Mouse (Mus musculus) neural tube, embryonic 13.5 days (tissue): ENCODE data around the gene Gm10409. TPM values are rescaled to one million over a fixed set of nuclear protein-coding genes. Genes with fewer than 3 reads are reported as not detected.
"Not testable (repeated sequence)": the region's sequence is repeated elsewhere in the genome, so short reads cannot be mapped to it uniquely, and the experiment has no call there.

Source experiments
- ATAC-seq: fragments of 200-750 bp; cut with Nextera tagmentation; 2 replicates; pipeline ENCODE4 v1.8.0; 2017; ENCODE audit warnings: low read depth, mild to moderate bottlenecking, moderate TSS enrichment, moderate library complexity
- H3K27ac ChIP-seq: fragments of 300-500 bp; sonication (generic); replicated peaks from 2 replicates; pipeline ENCODE4 v1.5.1; 2015; ENCODE audit warnings: moderate library complexity, mild to moderate bottlenecking, inconsistent platforms
- H3K27me3 ChIP-seq: fragments of 300-500 bp; sonication (generic); 2 replicates; pipeline ENCODE4 v1.6.1; 2015; ENCODE audit warnings: mild to moderate bottlenecking, inconsistent platforms
- H3K36me3 ChIP-seq: fragments of 300-500 bp; sonication (generic); 2 replicates; pipeline ENCODE4 v1.6.1; 2015; ENCODE audit warnings: mild to moderate bottlenecking, inconsistent platforms
- H3K4me1 ChIP-seq: fragments of 300-500 bp; sonication (generic); replicated peaks from 2 replicates; pipeline ENCODE4 v1.6.1; 2015; ENCODE audit warnings: inconsistent platforms
- H3K4me2 ChIP-seq: fragments of 300-500 bp; sonication (generic); 2 replicates; pipeline ENCODE4 v1.6.1; 2015; ENCODE audit warnings: inconsistent platforms, mild to moderate bottlenecking, moderate library complexity
- H3K4me3 ChIP-seq: fragments of 300-500 bp; sonication (generic); 2 replicates; pipeline ENCODE4 v1.5.1; 2015; ENCODE audit warnings: mild to moderate bottlenecking, inconsistent platforms
- H3K9ac ChIP-seq: fragments of 300-500 bp; sonication (generic); 2 replicates; pipeline ENCODE4 v1.6.1; 2015; ENCODE audit warnings: moderate library complexity, mild to moderate bottlenecking, inconsistent platforms
- H3K9me3 ChIP-seq: fragments of 300-500 bp; sonication (generic); 2 replicates; pipeline ENCODE4 v1.6.1; 2016; ENCODE audit warnings: inconsistent platforms
- WGBS: fragments of 180-500 bp; shearing (Covaris S2); methylation state at CpG from one replicate; pipeline ENCODE4 v1.1.7; 2015; 5-methylcytosine and 5-hydroxymethylcytosine counted together
- polyA plus RNA-seq: library from polyadenylated mRNA; unstranded; fragments of >200 nt; fragmentation: Nextera tagmentation; extraction: Ambion mirVana; gene quantifications from 2 replicates; pipeline ENCODE4 v1.2.1, GENCODE M21; 2015

The Gm10409 gene
- polyA plus RNA-seq: 11.6 and 12.3 TPM in 2 replicates

GRCm38 (mm10) chr14:3412314-3412713 is at the start of gene Gm10409:
Gene Gm10409, plus strand, starts transcription at chr14:3412614.
- not testable (repeated sequence) for H3K9me3 ChIP-seq, H3K4me3 ChIP-seq, H3K9ac ChIP-seq, H3K27ac ChIP-seq, H3K27me3 ChIP-seq, ATAC-seq, H3K36me3 ChIP-seq, H3K4me1 ChIP-seq, H3K4me2 ChIP-seq
- no CpG with 5 or more reads among the region's 32 CpGs for WGBS

GRCm38 (mm10) chr14:3394793-3395192 is 17.6 kb upstream of the Gm10409 start, which contains the start of gene Gm10413:
Gene Gm10413, plus strand, starts transcription at chr14:3395093.
- WGBS: no CpG with 5 or more reads among the region's 2 CpGs

GRCm38 (mm10) chr14:3427803-3428202 is 15.4 kb downstream of the Gm10409 start, which contains the start of gene Gm3005:
Gene Gm3005, plus strand, starts transcription at chr14:3428103.
- WGBS: no CpG with 5 or more reads among the region's 2 CpGs
- H3K27me3 ChIP-seq, H3K36me3 ChIP-seq, H3K27ac ChIP-seq, H3K4me2 ChIP-seq, H3K4me3 ChIP-seq, H3K9me3 ChIP-seq, H3K9ac ChIP-seq, ATAC-seq, H3K4me1 ChIP-seq: not testable (repeated sequence)

More at GRCm38 (mm10) chr14:3394793-3395192, 17.6 kb upstream of the Gm10409 start, which contains the start of gene Gm10413:
- H3K27ac ChIP-seq, H3K4me3 ChIP-seq, H3K4me2 ChIP-seq, H3K9me3 ChIP-seq, H3K9ac ChIP-seq, H3K27me3 ChIP-seq, H3K36me3 ChIP-seq, H3K4me1 ChIP-seq, ATAC-seq: not testable (repeated sequence)

- not testable (repeated sequence) for H3K36me3 ChIP-seq, ATAC-seq, H3K4me3 ChIP-seq, H3K4me2 ChIP-seq, H3K4me1 ChIP-seq, H3K27ac ChIP-seq, H3K9ac ChIP-seq, H3K9me3 ChIP-seq, H3K27me3 ChIP-seq
- WGBS: no CpG with 5 or more reads among the region's 3 CpGs
These were observed 36.7 kb downstream of the Gm10409 start, which contains the start of gene Gm10408 for GRCm38 (mm10) chr14:3449079-3449478. Gene Gm10408, plus strand, starts transcription at chr14:3449379.

Other genes with a start within 250 kb of the Gm10409 start
- 0.31 TPM in 1 of 2 replicates, not detected in the other for gene Gm5795, start 224.4 kb upstream of the Gm10409 start, polyA plus RNA-seq
- gene D830030K20Rik, start 204.1 kb upstream of the Gm10409 start, polyA plus RNA-seq: 21.3 and 25.5 TPM in 2 replicates
- gene Gm2956, start 80.0 kb upstream of the Gm10409 start, polyA plus RNA-seq: not detected in 2 replicates
- gene Gm10413, start 17.5 kb upstream of the Gm10409 start, polyA plus RNA-seq: not detected in 2 replicates
- 5.0 and 6.3 TPM in 2 replicates for gene Gm3005, start 15.5 kb downstream of the Gm10409 start, polyA plus RNA-seq
- gene Gm10408, start 36.8 kb downstream of the Gm10409 start, polyA plus RNA-seq: not detected in 2 replicates
- not detected in 2 replicates for gene Gm3012, start 221.9 kb downstream of the Gm10409 start, polyA plus RNA-seq
- gene Gm3020, start 239.4 kb downstream of the Gm10409 start, polyA plus RNA-seq: 11.6 and 12.3 TPM in 2 replicates